Mouse (Mus musculus) gastrocnemius, adult 2 months (tissue): ENCODE results near the gene Zcchc14. TPM values are rescaled to one million over a fixed set of nuclear protein-coding genes. Genes with fewer than 3 reads are reported as not detected.
"Not testable (repeated sequence)": the region's sequence is repeated elsewhere in the genome, so short reads cannot be mapped to it uniquely, and the experiment has no call there.

Source experiments
- DNase-seq: peaks from one replicate; pipeline ENCODE4 v3.0.0; 2022
- H3K27ac ChIP-seq: fragments of 200-600 bp; 2 replicates; pipeline ENCODE4 v1.8.1; 2022; ENCODE audit warnings: mild to moderate bottlenecking
- H3K4me3 ChIP-seq: fragments of 200-600 bp; 2 replicates; pipeline ENCODE4 v1.8.1; 2022; ENCODE audit warnings: mild to moderate bottlenecking, moderate library complexity
- CTCF ChIP-seq: fragments of 200-600 bp; IDR thresholded peaks from 2 replicates; pipeline ENCODE4 v1.8.1; 2022; ENCODE audit warnings: antibody characterized with exemption, mild to moderate bottlenecking, moderate library complexity
- intact Hi-C: fragments of 180-260 bp; cut with DNase I; formaldehyde crosslinking; loops from one replicate; pipeline ENCODE4 v1.15.1; 2025
- total RNA-seq, 2 experiments: library from RNA; stranded (reverse); gene quantifications; 2 replicates each; pipeline ENCODE4 v1.2.3; 2021

Zcchc14 gene
- total RNA-seq, 2 experiments from 2014 or later: 18.8 to 22.3 TPM

DNA sequence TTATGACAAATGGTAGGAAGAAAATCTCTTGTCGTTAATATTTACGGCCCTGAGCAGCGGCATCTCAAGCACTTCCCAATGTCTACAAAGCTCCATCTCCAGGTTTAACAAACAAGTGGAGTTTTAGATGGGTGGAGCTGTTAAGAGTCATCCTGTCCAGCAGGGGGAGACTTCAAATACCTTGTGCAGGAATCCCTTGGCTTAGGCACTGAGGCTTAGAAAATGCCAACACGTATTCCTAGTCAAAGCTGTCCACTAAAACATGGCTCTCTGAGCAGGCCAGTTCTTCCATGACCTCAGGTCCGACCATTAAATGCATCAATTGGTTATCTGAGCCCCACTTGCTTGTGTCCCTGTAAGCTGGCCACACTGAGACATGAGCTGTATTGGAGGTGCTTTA, 45.0 kb downstream of the Zcchc14 start:
- intact Hi-C loops: no loop called here
- Histone ChIP-seq H3K27ac (no peak overlapping the region), H3K4me3 (no peak overlapping the region)
- no peak for DNase-seq
- peak; percentile 58 for TF ChIP-seq CTCF

DNA sequence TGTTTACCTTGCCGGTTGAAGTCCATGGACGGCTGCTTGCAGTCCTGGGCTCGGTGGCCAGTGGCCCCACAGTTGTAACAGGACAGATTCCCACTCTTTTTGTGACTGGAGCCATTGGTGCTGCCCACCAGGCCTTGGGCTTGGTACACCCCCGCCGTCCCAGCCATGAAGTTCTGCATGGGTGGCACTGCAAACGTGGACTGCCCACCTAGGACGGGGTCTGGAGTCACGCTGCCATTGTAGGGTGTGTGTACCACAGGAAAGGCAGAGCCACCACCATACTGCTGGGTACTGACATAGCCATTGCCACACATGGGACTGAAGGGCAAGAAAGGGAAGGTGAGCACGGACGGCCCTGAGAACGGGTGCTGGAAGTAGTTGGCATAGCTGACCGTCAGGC, 48.9 kb downstream of the Zcchc14 start:
- Histone ChIP-seq H3K4me3 (no peak overlapping the region), H3K27ac (no peak overlapping the region)
- intact Hi-C loops: loop anchor here (1.0 to 5.0 kb wide), 2 partner anchors 48 to 82 kb away; partner anchors contain the start of gene Zcchc14
- no peak for DNase-seq
- TF ChIP-seq CTCF: no peak

DNA sequence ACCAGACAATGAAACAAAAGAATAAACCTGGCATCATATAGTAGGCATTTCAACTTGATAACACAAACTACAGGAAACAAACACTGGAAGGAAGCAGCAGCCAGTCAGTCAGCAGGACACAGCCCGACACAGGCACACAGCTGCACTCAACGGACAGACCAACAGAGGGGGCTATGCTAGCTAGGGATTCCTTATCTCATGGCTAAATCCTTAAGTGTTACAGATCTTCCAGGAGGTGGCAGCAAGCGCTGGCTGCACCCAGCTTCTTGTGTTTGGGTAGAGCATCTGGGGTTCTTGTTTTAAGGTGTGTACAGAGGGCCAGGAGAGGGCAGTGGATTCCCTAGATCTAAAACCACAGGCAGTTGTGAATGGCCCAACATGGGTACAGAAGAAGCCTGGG, 49.8 kb downstream of the Zcchc14 start:
- peak; percentile 95; the same call in 1 of the 2 replicates for TF ChIP-seq CTCF
- no peak overlapping the region for H3K4me3 ChIP-seq
- DNase-seq: peak; percentile 83
- H3K27ac ChIP-seq: no peak overlapping the region
- intact Hi-C loops: loop anchor here (1.0 to 5.0 kb wide), 2 partner anchors 49 to 82 kb away; partner anchors contain the start of gene Zcchc14

DNA sequence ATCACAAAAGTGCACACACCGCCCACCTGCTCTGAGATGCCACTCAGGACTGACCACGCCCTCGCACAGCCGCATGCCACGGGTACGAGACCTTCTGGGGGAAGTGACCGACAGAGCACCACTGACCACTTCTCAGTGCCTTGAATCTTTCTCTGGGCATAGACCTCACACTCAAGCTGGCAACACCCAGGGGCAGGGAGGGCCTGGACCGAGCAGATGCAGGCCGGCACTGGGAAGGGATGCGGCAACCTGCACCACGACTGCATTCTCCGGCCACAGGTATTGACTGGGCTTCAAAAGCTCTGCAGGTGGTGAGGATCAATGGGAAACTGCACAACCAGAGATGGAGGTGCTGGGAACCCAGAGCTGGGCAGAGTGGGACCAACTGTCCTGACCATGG, 50.3 kb downstream of the Zcchc14 start:
- intact Hi-C loops: loop anchor here (5.0 kb wide), 1 partner anchor 50 kb away; the partner anchor contains the start of gene Zcchc14
- Histone ChIP-seq H3K27ac (no peak overlapping the region), H3K4me3 (no peak overlapping the region)
- no peak for DNase-seq
- TF ChIP-seq CTCF: no peak

DNA sequence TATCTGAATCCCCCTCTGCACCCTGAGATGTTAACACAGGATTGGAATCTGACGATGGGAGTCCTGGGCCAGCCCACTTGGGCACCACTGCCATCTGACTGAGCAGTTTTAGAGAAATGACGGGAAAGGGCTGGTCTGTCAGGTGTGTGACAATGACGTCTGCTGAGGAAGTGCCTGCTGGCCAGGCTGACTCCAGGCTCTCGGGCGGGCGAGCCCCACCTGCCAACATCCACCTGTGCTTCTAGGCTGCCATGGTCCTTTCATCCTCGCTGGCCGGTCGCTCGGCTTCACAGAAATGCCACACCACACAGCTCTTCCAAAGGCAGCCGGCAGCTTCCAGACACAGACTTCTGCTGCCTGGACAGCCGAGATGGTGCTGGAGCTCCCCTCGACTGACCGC, 52.9 kb downstream of the Zcchc14 start:
- no peak overlapping the region for H3K27ac ChIP-seq
- no peak for TF ChIP-seq CTCF
- H3K4me3 ChIP-seq: no peak overlapping the region
- intact Hi-C loops: loop anchor here (5.0 kb wide), 1 partner anchor 52 kb away; the partner anchor contains the start of gene Zcchc14
- no peak for DNase-seq

DNA sequence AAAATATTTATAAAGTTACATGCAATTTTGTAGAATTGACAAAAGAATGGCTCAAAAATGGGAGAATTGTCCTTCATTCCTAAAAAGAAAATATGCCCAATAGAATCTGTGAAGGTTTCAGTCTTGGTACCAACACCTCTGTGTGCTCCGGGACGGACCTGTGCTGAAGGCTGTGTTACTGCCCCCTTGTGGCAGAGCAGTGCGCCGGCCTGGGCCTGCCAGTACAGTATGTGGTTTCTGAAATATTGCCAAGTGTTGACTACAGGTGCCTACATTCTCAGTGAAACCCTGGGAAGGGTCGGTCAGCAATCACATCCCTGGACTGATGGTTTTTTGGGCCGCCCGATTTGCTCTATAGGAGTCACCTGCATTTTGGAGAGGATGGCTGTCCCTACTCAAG, 53.8 kb downstream of the Zcchc14 start:
- DNase-seq: peak; percentile 90
- intact Hi-C loops: no loop called here
- peak; percentile 99; the same call in 1 of the 2 replicates for TF ChIP-seq CTCF
- Histone ChIP-seq H3K4me3 (no peak overlapping the region), H3K27ac (no peak overlapping the region)

DNA sequence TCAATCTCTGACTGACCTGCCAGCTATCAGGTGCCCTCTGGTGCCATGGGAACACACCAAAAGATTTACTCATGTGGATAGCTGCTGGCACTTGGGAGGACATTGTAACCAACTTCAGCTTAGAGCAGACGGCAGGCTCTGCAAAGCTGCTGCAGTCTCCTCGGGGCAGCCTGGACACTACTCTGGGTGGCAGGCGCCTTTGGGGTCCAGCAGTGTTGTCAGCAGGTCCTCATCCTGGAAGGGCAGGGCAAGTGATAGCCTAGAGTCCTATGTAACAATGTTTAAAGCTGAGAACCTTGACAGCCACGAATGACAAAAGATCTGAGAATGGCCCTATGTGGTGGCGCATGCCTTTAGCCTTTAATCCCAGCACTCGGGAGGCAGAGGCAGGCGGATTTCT, 54.5 kb downstream of the Zcchc14 start:
- H3K4me3 ChIP-seq: no peak overlapping the region
- H3K27ac ChIP-seq: no peak overlapping the region
- no peak for DNase-seq
- intact Hi-C loops: no loop called here
- TF ChIP-seq CTCF: no peak

DNA sequence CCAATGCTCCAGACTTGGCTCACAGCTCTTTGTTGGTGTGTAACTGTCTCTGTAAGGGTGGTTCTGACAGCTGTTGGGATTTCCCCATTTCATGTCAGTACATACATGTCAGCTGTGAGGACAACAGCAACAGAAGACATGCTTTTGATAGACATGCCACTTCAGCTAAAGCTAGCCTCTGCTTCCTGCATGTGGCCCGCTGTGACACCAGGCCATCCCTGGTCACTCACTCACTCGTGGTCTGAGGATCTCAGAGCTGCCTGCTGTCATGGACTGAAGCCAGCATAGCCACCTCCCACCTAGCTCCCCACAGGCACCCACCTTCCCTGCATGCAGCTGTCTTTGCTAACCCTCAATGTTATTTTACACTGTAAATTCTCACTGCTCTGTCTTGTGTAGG, 55.2 kb downstream of the Zcchc14 start:
- H3K4me3 ChIP-seq, DNase-seq, intact Hi-C loops, H3K27ac ChIP-seq: not testable (repeated sequence)

DNA sequence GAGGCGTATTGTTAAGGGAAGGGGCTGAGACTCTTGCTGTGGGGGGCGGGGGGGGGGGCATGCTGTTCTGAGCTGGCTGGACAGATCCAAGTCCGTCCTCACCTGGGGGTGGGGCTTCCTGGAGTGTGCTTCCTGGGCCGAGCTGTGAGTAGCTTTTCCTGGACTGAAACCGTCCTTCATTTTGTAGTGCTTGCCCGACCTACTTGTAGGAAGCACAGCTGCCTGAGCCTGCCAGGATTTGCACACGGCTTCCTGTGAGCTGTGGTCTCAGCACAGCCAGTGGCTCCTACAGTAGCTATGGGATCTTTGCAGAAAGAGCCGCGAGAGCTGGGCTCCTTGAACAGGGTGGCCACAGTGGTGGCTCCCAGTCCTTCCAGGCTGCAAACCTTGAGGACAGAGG, 58.7 kb downstream of the Zcchc14 start:
- no peak for DNase-seq
- intact Hi-C loops: no loop called here
- no peak for TF ChIP-seq CTCF
- Histone ChIP-seq H3K27ac (peak overlapping the region; percentile 65), H3K4me3 (peak overlapping the region; percentile 7)

DNA sequence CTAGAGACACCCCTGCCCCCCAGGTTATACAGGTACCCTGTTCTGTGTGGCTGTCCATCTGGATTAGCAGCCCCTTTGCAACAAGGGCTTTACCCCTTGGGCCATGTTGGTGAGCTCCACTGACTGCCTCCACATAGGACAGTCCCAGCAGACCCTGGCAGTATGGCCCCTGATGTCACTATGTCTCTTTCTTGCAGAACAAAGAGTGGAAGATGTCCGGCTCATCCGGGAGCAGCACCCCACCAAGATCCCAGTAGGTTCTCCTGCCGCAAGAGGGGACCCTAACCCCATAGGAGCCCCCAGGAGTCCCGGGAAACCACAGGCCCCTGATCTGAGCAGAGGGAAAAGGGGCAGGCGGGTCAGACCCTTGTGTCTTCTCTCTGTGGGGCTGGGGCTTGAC, 59.4 kb downstream of the Zcchc14 start:
- Histone ChIP-seq H3K27ac (peak overlapping the region; percentile 13), H3K4me3 (peak overlapping the region; percentile 27; the same call in 1 of the 2 replicates)
- intact Hi-C loops: no loop called here
- TF ChIP-seq CTCF: no peak
- DNase-seq: no peak

DNA sequence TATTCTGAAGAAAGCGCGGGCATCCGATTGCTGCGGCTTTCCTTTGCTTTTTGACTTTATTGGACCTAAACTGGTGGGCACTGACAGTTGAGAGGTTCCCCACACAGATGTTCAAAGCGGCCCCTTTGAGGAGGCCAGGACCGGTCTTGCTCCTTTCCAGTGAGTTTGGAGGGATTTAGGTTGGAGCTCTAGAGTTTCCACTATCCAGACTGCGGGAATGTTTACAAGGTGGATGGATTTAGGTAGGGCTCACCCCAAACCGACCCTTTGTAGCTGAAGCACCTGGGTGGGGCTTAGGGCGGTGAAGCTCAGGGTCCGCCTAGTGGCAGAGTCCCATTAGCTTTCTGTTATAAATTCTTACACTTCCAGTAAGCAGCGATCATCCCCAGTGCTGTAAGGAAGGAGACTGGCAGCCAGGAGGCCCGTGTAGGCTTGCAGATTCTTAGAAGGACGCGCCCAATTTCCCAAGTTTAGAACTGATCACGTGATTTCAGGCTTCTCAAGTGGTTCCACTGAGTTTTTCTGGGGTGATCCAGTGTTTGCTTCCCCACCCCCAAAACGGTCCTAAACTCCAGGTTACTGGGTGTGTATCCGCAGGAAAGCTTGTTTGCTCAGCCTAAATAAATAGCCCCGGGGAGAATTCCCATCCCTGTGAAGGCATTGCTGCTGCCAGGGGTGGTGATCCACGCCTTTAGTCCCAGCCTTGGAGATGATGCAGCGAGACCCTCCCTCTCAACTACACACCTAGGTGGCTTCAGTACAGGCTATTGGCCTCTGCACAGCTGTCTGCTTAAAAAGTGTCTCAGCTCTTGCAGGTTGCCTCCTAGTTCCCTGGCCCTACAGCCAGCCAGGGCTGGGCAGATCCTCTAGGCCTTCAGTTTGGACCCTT, 61.3 kb downstream of the Zcchc14 start:
- intact Hi-C loops: loop anchor here (2.0 kb wide), 1 partner anchor 45 kb away; no protein-coding TSS in a partner anchor

DNA sequence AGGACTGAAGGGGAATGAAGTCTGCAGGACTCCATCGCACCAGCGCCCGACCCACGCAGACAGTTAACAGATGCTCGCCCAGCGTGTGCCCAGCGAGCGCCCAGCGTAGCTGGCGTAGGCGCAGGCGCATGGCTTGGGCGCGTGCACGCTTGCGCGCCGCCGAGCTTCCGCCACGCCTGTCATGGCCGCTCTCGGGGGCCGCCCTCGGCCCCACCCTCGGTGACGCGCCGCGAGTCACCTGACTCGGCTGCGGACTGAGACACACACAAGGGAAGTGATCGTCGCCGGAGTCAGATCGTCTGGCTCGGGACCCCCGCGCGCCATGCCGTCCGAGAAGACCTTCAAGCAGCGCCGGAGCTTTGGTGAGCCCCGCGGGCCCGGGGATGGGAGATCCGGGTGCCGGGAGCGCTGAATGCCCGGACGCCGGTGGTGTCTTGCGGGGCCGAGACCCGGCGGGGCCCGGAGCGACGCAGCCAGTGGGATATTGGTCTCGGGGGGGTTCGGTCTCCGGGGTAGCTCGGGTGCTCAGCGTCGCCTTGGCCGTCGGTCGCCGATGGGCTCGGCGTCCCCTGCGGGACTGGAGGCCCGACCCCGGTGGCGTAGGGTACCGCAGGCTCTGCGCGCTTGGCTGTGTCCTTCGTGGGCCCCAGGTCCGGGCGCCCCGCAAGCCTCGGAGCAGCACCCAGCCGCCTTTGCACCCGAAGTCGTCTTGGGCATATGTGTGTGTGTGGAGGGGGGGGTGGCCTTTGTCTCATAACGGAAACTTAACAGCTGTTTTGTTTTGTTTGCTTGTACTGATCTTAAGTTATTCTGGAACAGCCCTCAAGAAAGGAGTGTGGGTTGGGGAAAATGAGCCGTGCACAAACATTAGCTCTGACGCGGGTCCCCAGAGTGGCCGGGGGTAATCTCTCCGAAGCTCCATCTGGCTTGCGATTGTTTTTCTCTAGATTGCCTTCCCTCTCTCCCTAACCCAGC, 62.2 kb downstream of the Zcchc14 start, which contains the start of gene Map1lc3b:
Map1lc3b (plus strand) TSS at position 159 of the 975 bp plus-strand sequence.
- intact Hi-C loops: loop anchor here (2.0 kb wide), 1 partner anchor 44 kb away; no protein-coding TSS in a partner anchor
- peak within 1 kb of the TSS; percentile 100 for H3K27ac ChIP-seq

More for the DNA sequence above, 61.3 kb downstream of the Zcchc14 start:
- peak; percentile 53 for TF ChIP-seq CTCF
- peak; percentile 54 for DNase-seq
- peak overlapping the region; percentile 100 for H3K27ac ChIP-seq
- H3K4me3 ChIP-seq: peak overlapping the region; percentile 94

More for the DNA sequence above, 62.2 kb downstream of the Zcchc14 start, which contains the start of gene Map1lc3b:
- TF ChIP-seq CTCF: no peak
- peak within 1 kb of the TSS; percentile 94 for H3K4me3 ChIP-seq
- DNase-seq: peak; percentile 97
